Mouse (Mus musculus): ENCODE results near the gene Edn2.

Gene Edn2

GRCm38 (mm10) chr4:120204357-120204942 lies 43.4 kb downstream of the Edn2 start:
- no peak for DNase-seq (ENCODE audit: low read depth, low spot score)

- DNase-seq (ENCODE audit: low read depth, low spot score): no peak
These were observed 45.5 kb downstream of the Edn2 start for GRCm38 (mm10) chr4:120206471-120206891.

- no peak for DNase-seq (ENCODE audit: low read depth, low spot score)
These were observed 51.1 kb downstream of the Edn2 start for GRCm38 (mm10) chr4:120212080-120212479.

GRCm38 (mm10) chr4:120212812-120213211 lies 51.8 kb downstream of the Edn2 start:
- DNase-seq (ENCODE audit: low read depth, low spot score): no peak

- DNase-seq (ENCODE audit: low read depth, low spot score): peak; percentile 72
These were observed 55.0 kb downstream of the Edn2 start for GRCm38 (mm10) chr4:120215915-120216591.

- DNase-seq (ENCODE audit: low read depth, low spot score): no peak
These were observed 55.9 kb downstream of the Edn2 start for GRCm38 (mm10) chr4:120216883-120217282.
